Mouse (Mus musculus): ENCODE results near the gene Cadm2.

The Cadm2 gene

GRCm38 (mm10) chr16:67620826-67621505 lies at the start of gene Cadm2:
Gene Cadm2 (minus strand): TSS chr16:67620908.
- DNase-seq = peak; percentile 98

DNA sequence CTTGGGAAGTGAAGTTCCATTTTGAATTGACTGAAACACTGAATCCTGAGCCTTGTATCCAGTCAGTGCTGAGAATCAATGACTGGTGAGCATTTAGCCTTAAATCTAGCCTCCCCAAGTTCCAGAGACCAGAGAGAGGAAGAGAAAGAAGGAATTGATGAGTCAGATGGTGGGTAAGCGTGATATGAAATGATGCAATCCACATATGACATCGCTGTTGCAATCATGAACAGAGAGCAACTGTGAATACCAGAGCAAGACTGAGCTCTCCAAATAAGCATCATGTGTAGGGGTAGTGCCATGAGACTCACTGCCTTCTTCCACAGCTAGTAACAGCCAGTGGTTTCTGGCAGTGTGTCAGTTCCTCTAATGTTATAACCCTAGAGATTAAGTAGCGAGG lies 26.2 kb upstream of the Cadm2 start:
- DNase-seq = no peak

DNA sequence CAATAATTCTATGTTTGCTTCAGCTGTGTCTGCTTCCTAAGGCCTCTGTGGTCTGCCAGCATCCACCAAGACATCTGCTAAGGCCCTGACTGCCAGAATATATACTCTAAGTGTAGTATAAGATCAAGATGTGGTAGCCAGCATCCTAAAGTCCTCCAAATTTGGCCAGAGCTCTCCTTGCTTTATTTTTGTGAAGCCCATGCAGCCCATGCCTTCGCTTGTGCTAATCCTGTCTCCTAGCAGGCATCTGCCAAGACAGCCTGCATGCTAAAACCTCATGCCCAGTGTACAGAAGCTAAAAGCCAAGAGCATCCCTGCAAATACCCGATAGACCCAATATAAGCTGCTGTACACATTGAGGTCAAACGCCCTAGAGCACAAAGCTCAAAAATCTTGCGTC lies 22.9 kb upstream of the Cadm2 start:
- no peak for DNase-seq

DNA sequence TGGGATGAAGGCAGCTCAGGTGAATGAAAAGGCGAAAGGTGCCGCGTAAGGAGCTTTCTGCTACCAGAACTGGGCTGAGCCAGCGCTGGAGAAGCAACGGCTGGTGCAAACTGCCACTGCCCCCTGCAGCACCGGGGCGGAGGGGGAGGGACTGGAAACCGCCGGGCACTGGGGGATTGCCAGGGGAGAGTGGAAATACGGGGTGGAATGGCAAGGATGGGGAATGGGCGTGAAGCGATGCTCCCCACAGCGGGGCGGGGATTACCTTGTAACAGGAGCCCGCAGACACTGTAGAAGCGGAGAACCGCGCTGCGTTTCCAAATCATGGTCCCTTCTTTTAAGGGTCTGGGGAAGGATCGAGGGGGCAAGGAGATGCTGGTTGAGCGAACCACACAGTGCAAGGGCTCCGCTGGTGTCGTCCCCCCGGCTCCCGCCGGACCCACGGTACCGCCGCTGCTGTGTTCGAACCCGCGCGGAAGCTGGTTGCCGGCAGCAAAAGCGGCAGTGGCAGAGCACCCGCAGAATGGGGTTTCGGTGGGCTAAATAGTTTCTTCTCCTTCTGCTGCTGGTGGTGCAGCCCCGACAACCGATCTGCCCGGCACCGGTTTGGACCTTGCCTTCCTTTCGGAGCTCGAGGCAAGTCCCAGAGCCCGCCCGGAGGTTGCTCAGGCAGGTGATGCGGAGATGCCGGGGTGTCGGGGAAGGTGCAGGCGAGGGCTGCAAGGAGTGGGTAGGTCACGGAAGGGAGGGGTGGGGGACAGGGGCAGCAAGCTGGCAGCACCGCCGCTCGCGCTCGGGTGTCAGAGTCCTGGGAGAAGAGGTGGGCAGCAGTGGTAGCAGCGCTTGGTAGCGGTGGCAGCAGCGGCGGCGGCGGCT lies 564 bp downstream of the Cadm2 start:
- DNase-seq = peak; percentile 83

GRCm38 (mm10) chr16:67619416-67619815 lies 1.3 kb downstream of the Cadm2 start:
- no peak for DNase-seq

DNA sequence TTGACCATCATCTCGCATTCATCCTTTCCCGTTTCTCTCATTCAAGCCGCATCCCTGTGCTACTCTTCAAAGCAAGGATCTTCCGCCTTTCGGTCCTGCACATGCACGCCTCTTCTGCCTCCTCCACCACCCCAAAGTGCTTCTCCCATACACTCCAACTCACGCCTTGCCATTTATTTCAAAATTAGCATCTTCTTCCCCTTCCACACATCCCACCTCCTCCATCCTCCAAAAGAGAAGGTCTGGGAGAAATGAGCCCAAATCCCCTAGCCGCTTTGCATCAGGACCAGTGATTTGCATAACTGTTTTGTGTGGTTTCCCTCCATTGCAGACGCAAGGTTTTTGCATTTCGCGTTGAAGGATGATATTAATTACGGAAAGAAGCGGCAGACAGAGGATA lies 1.9 kb downstream of the Cadm2 start:
- no peak for DNase-seq

- no peak for DNase-seq
Measured at GRCm38 (mm10) chr16:67617811-67618210, 2.9 kb downstream of the Cadm2 start.

GRCm38 (mm10) chr16:67617256-67617655 lies 3.5 kb downstream of the Cadm2 start:
- no peak for DNase-seq

- no peak for DNase-seq
Measured at GRCm38 (mm10) chr16:67613876-67614275, 6.8 kb downstream of the Cadm2 start.

GRCm38 (mm10) chr16:67610904-67611681 lies 9.6 kb downstream of the Cadm2 start:
- DNase-seq = no peak

GRCm38 (mm10) chr16:67609116-67609515 lies 11.6 kb downstream of the Cadm2 start:
- DNase-seq = no peak

DNA sequence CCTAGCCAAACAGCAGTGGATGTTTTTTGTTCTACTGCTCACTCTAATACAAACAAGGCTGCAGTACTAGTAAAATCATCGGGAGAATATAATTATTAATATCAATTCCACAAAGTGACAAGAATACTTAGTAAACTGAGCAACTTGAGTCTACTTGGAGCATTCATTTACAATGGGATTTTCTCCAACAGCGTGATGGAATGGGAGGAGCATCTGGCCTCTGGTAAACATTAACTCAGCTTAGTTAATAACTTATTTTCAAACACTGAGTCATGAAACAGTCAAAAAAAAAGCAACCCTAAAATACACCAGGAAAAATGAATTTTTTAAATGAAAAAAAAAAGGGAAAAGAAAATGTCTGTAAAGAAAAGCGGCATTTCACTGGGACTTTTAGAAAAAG lies 12.2 kb downstream of the Cadm2 start:
- DNase-seq = no peak

DNA sequence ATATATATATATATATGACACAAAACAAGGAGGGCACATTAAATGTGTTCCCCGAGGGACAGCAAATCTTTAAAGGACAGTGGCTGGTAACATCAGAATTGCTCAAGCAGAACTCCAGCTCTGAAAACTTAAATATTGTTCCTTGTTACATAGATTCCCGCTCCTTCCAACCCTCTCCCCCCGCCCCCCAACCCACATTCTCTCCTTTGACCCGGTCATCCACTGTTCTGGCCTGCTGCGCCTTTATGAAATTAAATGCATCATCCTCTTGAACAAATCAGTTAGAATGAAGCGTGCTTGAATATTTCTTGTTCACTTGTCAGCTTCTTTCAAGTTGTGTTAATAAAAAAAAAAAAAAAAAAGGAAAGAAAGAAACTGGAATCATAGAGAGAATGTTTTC lies 15.0 kb downstream of the Cadm2 start:
- no peak for DNase-seq

DNA sequence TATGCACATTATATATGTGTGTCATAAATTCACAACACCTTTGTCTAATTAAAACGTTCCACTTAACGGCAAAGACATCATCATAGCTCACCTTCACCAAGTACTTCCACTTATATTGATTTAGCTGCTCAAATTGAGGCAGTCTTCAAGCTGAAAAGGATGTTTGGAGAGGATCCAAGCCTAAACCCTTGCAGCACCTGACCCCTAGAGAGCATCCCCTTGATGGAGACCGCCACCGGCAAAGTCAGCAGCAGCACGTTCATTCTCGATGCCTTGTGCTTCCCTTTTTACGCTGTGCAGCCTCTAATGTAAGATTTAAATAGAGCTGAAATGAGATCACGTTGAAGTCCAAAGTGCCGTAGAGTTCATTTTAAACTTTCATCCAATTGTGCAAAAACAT lies 20.7 kb downstream of the Cadm2 start:
- DNase-seq = no peak

DNA sequence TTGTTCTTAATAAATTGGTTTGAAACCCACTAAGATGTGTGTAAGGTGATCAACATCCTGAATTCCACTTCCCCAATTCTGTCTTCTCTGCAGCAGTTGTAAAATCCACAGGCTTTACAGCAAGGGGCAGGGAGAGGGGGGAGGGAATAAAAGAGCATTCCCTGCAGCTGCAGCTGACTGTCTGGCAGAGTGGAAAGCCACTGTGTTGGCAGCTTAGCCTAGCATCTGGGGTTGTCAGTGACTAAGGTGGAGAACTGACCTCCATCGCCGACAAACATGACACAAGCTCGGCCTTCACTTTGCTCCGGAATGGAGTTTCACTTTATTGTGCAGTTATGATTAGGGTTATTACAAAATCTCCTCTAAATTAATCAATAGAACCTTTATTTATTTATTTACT lies 21.9 kb downstream of the Cadm2 start:
- no peak for DNase-seq

DNA sequence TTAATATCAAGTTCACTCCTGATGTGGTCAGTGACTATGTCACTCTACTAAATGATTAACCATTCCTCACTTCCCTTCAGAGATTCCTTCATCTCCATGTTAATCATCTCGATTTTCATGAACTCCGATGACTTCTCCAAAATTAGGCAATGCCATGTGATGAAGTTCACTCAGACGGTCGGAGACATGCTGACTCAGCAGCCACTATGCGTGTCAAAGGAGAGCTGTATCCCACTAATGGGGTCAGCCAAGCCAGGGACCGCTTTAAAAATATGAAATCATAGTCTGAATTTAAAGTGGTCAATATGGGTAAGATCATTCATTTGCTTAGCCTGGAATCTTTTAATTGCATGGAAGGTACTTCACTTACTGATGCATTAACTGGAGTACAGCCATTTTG lies 29.7 kb downstream of the Cadm2 start:
- no peak for DNase-seq

DNA sequence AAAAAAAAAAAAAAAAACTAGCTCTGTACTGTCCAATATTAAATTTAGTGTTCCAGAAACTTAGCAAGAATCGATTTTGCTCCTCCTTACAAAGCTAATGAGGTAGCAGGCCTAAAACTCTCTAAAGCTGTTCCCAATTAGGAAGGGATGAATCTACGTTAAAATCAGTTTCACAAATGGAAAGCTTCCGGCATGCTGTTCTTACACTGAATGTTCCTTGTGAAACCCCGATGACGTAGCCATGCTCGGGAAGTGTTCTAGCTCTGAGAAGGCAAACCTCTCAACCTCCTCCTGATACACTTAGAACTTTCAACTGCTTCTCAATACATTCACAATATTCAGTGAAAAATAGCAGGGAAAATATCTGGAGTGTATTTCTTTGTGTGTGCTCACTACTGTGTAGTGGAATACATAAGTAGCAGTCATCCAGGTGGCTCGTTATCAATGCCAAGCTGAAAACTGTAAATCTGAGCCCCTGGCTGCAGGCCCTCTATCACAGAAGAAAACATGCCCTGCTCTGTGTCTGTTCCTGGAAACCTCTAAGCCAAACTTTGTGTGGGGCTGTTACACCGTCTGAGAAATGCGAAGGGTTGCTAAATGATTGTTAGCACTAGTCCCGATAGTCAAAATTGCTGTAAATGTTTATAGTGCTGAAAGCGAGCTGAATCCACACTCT lies 41.7 kb downstream of the Cadm2 start:
- DNase-seq = no peak

GRCm38 (mm10) chr16:67575557-67575956 lies 45.2 kb downstream of the Cadm2 start:
- no peak for DNase-seq

DNA sequence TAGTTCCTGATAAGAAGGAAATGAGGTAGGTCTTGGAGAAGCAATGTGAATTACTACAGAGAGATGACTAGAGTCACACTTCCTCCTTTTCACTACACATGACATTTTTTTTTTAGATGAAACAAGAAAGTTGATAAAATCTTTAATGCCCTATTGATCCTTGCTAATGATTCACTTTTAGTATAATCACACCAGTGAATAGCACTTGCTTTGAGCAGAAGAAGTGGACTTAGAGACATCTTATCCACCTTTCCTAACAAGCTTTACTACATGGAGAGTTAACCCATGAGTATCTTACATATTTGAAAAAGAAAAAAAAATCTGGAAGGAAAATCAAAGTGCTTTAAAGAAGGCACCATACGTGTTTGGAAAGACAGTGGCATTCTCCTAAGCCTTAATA lies 93.7 kb downstream of the Cadm2 start:
- no peak for DNase-seq

GRCm38 (mm10) chr16:67524878-67525277 lies 95.8 kb downstream of the Cadm2 start:
- DNase-seq = no peak

DNA sequence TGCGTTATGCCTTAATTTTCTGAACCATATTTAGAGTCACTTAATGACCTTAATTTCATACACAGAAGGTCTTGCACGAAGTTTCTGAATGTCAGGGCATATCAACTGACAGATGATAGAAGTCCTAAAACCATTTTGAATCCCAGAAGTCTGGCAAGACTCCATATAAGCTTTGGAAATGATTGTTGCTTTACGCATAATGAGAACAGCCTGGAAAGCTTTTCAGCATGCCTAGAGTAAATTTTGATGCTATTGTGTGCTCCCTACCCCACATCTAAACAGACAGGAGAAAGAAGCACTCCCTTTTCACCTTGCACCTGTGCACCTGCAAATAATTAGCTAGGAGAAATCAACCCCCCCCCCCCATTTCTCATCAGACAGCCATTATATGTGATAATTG lies 102.4 kb downstream of the Cadm2 start:
- DNase-seq = no peak

DNA sequence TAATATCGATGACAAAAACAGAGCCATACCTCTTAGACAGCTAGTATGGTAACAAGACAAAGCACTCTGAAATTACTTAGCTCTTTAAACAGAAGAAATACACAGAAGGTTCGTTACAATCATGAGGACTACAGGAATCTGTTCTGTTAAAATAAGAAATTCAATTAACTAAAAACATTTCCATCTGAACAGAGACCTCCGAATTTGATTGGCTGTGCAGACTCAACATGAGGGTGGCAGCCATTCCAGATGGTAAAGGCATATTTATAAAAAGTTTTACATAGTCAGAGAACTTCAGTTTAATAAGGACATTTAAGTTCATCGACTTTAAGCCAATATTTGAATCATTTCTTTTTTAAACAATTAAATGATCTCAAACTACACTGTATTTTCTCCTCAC lies 105.2 kb downstream of the Cadm2 start:
- no peak for DNase-seq

- no peak for DNase-seq
Measured at GRCm38 (mm10) chr16:67509079-67509478, 111.6 kb downstream of the Cadm2 start.

All from heart, adult 11 months (tissue).